Mouse (Mus musculus): ENCODE results near the gene Gprc6a.

Gene Gprc6a

DNA sequence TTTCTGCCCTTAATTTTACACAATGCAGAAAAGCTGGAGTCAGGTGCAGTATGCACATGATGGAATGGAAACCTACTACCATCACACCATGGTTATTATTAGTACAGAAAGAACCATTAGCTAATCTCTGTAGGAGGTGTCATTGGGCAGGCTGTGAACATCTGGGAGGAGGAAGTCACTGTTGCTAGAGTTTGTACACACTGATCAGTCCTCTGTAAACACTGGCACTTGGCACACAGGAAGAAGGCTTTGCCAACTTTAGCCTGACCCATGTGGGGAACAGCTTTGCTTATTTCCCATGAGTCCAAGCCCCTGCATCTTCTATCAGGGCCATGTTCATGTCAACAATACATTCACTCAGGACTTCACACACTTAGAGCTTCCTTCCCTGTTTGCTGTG, 46.3 kb downstream of the Gprc6a start:
- no peak for DNase-seq

DNA sequence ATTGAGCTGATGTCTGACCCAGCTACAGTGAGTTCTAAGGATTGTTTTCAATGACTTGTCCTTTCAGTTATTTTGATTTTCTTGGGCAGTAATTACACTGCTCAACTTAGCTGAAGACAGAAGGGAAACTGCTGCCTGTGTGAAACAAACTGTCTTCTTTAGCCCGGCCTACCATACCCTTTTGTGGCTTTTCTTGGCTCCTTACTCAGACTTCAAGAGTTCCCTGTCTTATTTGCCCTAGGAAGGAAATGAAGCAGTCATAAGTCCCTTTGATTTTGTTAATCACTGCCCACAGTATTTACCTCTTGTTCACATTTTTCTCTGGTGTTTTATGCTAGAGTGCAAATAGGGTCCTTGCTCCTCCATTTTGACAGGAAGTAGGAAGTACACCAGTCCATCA, 46.9 kb downstream of the Gprc6a start:
- no peak for DNase-seq

DNA sequence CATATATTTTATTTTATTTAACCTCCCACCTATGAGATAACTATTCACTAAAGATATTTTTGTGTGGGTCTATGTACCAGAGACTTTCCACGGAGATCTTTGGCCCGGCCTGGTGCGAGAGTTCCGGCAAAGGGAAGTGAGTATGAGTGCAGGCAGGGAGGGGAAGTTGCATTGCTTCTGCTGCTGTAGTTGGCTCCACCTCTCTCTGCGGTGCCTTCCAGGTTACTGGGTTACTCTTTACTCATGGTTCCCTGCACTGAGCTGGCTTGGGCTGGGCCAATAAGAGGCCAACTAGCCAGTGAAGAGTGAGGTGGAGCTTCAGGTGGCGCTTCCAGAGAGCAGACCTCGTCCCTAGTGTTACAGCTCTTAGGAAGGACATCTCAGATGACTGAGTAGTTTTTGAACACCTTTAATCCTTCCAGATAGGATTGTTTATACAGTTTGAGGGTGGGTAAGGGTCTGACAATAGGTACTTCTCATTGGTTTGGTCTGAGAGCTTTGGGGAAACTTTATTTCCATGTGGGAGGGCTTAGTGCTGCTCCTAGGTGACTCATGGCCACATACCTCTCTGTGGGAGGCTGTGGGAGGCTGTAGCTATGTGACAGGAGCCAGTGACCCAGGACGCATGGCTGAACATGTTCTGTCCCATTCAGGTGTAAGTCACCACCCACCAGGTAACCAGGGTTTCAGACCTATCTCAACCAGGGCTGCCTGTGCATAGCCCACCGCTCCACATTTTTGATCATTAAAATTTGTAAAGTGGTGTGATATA, 59.9 kb downstream of the Gprc6a start:
- DNase-seq, result peak; percentile 5

All from liver (tissue).